Mouse (Mus musculus) neural tube, embryonic 12.5 days (tissue): ENCODE measurements around the gene Ptpn11. TPM values are rescaled to one million over a fixed set of nuclear protein-coding genes. Genes with fewer than 3 reads are reported as not detected.
"Not testable (repeated sequence)": the region's sequence is repeated elsewhere in the genome, so short reads cannot be mapped to it uniquely, and the experiment has no call there.

Source experiments
- ATAC-seq: fragments of 200-750 bp; cut with Nextera tagmentation; 2 replicates; pipeline ENCODE4 v1.8.0; 2017; ENCODE audit warnings: low read depth, mild to moderate bottlenecking, moderate TSS enrichment, moderate library complexity; ENCODE audit not compliant: low FRiP score
- H3K27ac ChIP-seq: fragments of 300-500 bp; sonication (generic); 2 replicates; pipeline ENCODE4 v1.5.1; 2016
- H3K27me3 ChIP-seq: fragments of 300-500 bp; sonication (generic); replicated peaks from 2 replicates; pipeline ENCODE4 v1.6.1; 2016; ENCODE audit warnings: mild to moderate bottlenecking
- H3K36me3 ChIP-seq: fragments of 300-500 bp; sonication (generic); 2 replicates; pipeline ENCODE4 v1.6.1; 2016; ENCODE audit warnings: mild to moderate bottlenecking
- H3K4me1 ChIP-seq: fragments of 300-500 bp; sonication (generic); 2 replicates; pipeline ENCODE4 v1.6.1; 2016
- H3K4me2 ChIP-seq: fragments of 300-500 bp; sonication (generic); replicated peaks from 2 replicates; pipeline ENCODE4 v1.6.1; 2016; ENCODE audit warnings: mild to moderate bottlenecking
- H3K4me3 ChIP-seq: fragments of 300-500 bp; sonication (generic); 2 replicates; pipeline ENCODE4 v1.5.1; 2016
- H3K9ac ChIP-seq: fragments of 300-500 bp; sonication (generic); 2 replicates; pipeline ENCODE4 v1.6.1; 2016; ENCODE audit warnings: mild to moderate bottlenecking
- H3K9me3 ChIP-seq: fragments of 300-500 bp; sonication (generic); 2 replicates; pipeline ENCODE4 v1.6.1; 2016; ENCODE audit warnings: mild to moderate bottlenecking
- WGBS: fragments of 180-500 bp; shearing (Covaris S2); methylation state at CpG from one replicate; pipeline ENCODE4 v1.1.7; 2016; 5-methylcytosine and 5-hydroxymethylcytosine counted together
- polyA plus RNA-seq: library from polyadenylated mRNA; unstranded; fragments of >200 nt; fragmentation: Nextera tagmentation; extraction: Ambion mirVana; gene quantifications from 2 replicates; pipeline ENCODE4 v1.2.1, GENCODE M21; 2016

Ptpn11 gene
- polyA plus RNA-seq, 1 experiment from 2014 or later, result 20.0 TPM

- H3K9ac ChIP-seq, result no peak overlapping the region
- H3K4me3 ChIP-seq, result no peak overlapping the region
- H3K36me3 ChIP-seq, result peaks cover 71% of the 10 kb centered on the region
- no peak for ATAC-seq
- peaks cover 13% of the 10 kb centered on the region; the same call in 1 of the 2 replicates for H3K4me1 ChIP-seq
- no peak overlapping the region for H3K27ac ChIP-seq
- WGBS, result 91% methylated on average over 9 of the region's 9 CpGs
- H3K9me3 ChIP-seq, result no peaks in the 10 kb centered on the region
- H3K27me3 ChIP-seq, result no peaks in the 10 kb centered on the region
- H3K4me2 ChIP-seq, result no peak overlapping the region
These were observed 18.8 kb upstream of the Ptpn11 start for GRCm38 (mm10) chr5:121209755-121210600.

- H3K4me3 ChIP-seq, result no peak overlapping the region
- no peak for ATAC-seq
- peaks cover 61% of the 10 kb centered on the region for H3K36me3 ChIP-seq
- peak overlapping the region; percentile 76; the same call in 1 of the 2 replicates for H3K4me2 ChIP-seq
- peaks cover 13% of the 10 kb centered on the region; the same call in 1 of the 2 replicates for H3K4me1 ChIP-seq
- WGBS, result 89% methylated on average over 3 of the region's 3 CpGs
- H3K9me3 ChIP-seq, result no peaks in the 10 kb centered on the region
- H3K27ac ChIP-seq, result no peak overlapping the region
- H3K27me3 ChIP-seq, result no peaks in the 10 kb centered on the region
- 0 out of 2 replicates have a peak overlapping the region, but pooled peaks have one; percentile 8 for H3K9ac ChIP-seq
These were observed 15.8 kb upstream of the Ptpn11 start for GRCm38 (mm10) chr5:121206984-121207383.

GRCm38 (mm10) chr5:121206540-121206939 lies 15.3 kb upstream of the Ptpn11 start:
- Histone ChIP-seq H3K9ac (peak overlapping the region; percentile 8; the same call in 1 of the 2 replicates), H3K36me3 (peaks cover 57% of the 10 kb centered on the region), H3K4me3 (no peak overlapping the region), H3K4me2 (peak overlapping the region; percentile 76), H3K27me3 (no peaks in the 10 kb centered on the region), H3K9me3 (no peaks in the 10 kb centered on the region), H3K27ac (no peak overlapping the region), H3K4me1 (peaks cover 13% of the 10 kb centered on the region; the same call in 1 of the 2 replicates)
- ATAC-seq, result no peak
- WGBS, result 85% methylated on average over 9 of the region's 9 CpGs

GRCm38 (mm10) chr5:121205537-121206130 lies 14.4 kb upstream of the Ptpn11 start:
- Histone ChIP-seq H3K4me3 (peak overlapping the region; percentile 90; the same call in 1 of the 2 replicates), H3K9ac (peak overlapping the region; percentile 99), H3K4me1 (peaks cover 13% of the 10 kb centered on the region; the same call in 1 of the 2 replicates), H3K36me3 (peaks cover 48% of the 10 kb centered on the region), H3K4me2 (peak overlapping the region; percentile 76)
- H3K27me3 ChIP-seq, H3K27ac ChIP-seq, ATAC-seq, H3K9me3 ChIP-seq: not testable (repeated sequence)
- WGBS, result 76% methylated on average over 8 of the region's 10 CpGs

GRCm38 (mm10) chr5:121204132-121205089 lies 13.2 kb upstream of the Ptpn11 start, which contains the start of gene Rpl6:
Gene Rpl6 (plus strand): TSS chr5:121204481.
- peak; percentile 87 for ATAC-seq
- Histone ChIP-seq H3K9ac (peak within 1 kb of the TSS; percentile 99), H3K36me3 (peaks cover 37% of the 10 kb centered on the region), H3K4me3 (peak within 1 kb of the TSS; percentile 90), H3K27me3 (no peaks in the 10 kb centered on the region), H3K4me2 (peak within 1 kb of the TSS; percentile 76), H3K9me3 (no peaks in the 10 kb centered on the region), H3K4me1 (peaks cover 13% of the 10 kb centered on the region; the same call in 1 of the 2 replicates), H3K27ac (peak within 1 kb of the TSS; percentile 57; the same call in 1 of the 2 replicates)
- 2% methylated on average over 52 of the region's 52 CpGs for WGBS

- no peak overlapping the region for H3K27ac ChIP-seq
- no peak overlapping the region for H3K4me2 ChIP-seq
- WGBS, result 69% methylated on average over 1 of the region's 1 CpGs
- H3K9ac ChIP-seq, result no peak overlapping the region
- no peaks in the 10 kb centered on the region for H3K27me3 ChIP-seq
- no peak overlapping the region for H3K4me3 ChIP-seq
- no peak for ATAC-seq
- H3K9me3 ChIP-seq, result no peaks in the 10 kb centered on the region
- H3K4me1 ChIP-seq, result peaks cover 13% of the 10 kb centered on the region; the same call in 1 of the 2 replicates
- H3K36me3 ChIP-seq, result peaks cover 20% of the 10 kb centered on the region
These were observed 11.3 kb upstream of the Ptpn11 start for GRCm38 (mm10) chr5:121202467-121202866.

- no peak overlapping the region for H3K9ac ChIP-seq
- H3K36me3 ChIP-seq, result peaks cover 12% of the 10 kb centered on the region
- 49% methylated on average over 3 of the region's 3 CpGs for WGBS
- H3K4me1 ChIP-seq, result peaks cover 13% of the 10 kb centered on the region; the same call in 1 of the 2 replicates
- H3K4me3 ChIP-seq, result no peak overlapping the region
- ATAC-seq, result no peak
- no peaks in the 10 kb centered on the region for H3K9me3 ChIP-seq
- H3K27ac ChIP-seq, result no peak overlapping the region
- no peaks in the 10 kb centered on the region for H3K27me3 ChIP-seq
- H3K4me2 ChIP-seq, result no peak overlapping the region
These were observed 10.5 kb upstream of the Ptpn11 start for GRCm38 (mm10) chr5:121201739-121202138.

- Histone ChIP-seq H3K9me3 (no peaks in the 10 kb centered on the region), H3K4me3 (no peak overlapping the region), H3K36me3 (no peaks in the 10 kb centered on the region), H3K4me2 (no peak overlapping the region), H3K9ac (no peak overlapping the region), H3K27me3 (no peaks in the 10 kb centered on the region), H3K27ac (no peak overlapping the region), H3K4me1 (no peaks in the 10 kb centered on the region)
- 91% methylated on average over 5 of the region's 5 CpGs for WGBS
- ATAC-seq, result no peak
These were observed 7.2 kb upstream of the Ptpn11 start for GRCm38 (mm10) chr5:121198376-121198775.

GRCm38 (mm10) chr5:121197337-121197736 lies 6.1 kb upstream of the Ptpn11 start:
- Histone ChIP-seq H3K4me3 (no peak overlapping the region), H3K4me1 (no peaks in the 10 kb centered on the region), H3K9me3 (no peaks in the 10 kb centered on the region), H3K27me3 (no peaks in the 10 kb centered on the region), H3K9ac (no peak overlapping the region), H3K27ac (no peak overlapping the region), H3K4me2 (no peak overlapping the region), H3K36me3 (no peaks in the 10 kb centered on the region)
- 87% methylated on average over 2 of the region's 2 CpGs for WGBS
- no peak for ATAC-seq

GRCm38 (mm10) chr5:121196764-121197163 lies 5.6 kb upstream of the Ptpn11 start:
- no peak overlapping the region for H3K9ac ChIP-seq
- H3K27me3 ChIP-seq, result no peaks in the 10 kb centered on the region
- H3K4me1 ChIP-seq, result peaks cover under 1% of the 10 kb centered on the region
- H3K9me3 ChIP-seq, result no peaks in the 10 kb centered on the region
- H3K4me3 ChIP-seq, result no peak overlapping the region
- H3K36me3 ChIP-seq, result no peaks in the 10 kb centered on the region
- 49% methylated on average over 5 of the region's 5 CpGs for WGBS
- no peak overlapping the region for H3K4me2 ChIP-seq
- H3K27ac ChIP-seq, result no peak overlapping the region
- ATAC-seq, result no peak

GRCm38 (mm10) chr5:121194173-121194572 lies 3.0 kb upstream of the Ptpn11 start:
- WGBS, result 38% methylated on average over 1 of the region's 1 CpGs

More at GRCm38 (mm10) chr5:121194173-121194572, 3.0 kb upstream of the Ptpn11 start:
- Histone ChIP-seq H3K27ac (no peak overlapping the region), H3K36me3 (no peaks in the 10 kb centered on the region), H3K9me3 (no peaks in the 10 kb centered on the region), H3K4me3 (no peak overlapping the region), H3K4me2 (no peak overlapping the region), H3K9ac (no peak overlapping the region), H3K27me3 (no peaks in the 10 kb centered on the region), H3K4me1 (peaks cover 12% of the 10 kb centered on the region)
- no peak for ATAC-seq
